Mouse (Mus musculus) liver, postnatal 0 days (tissue): ENCODE measurements at regions not wholly inside any gene's neighbourhood (a gene's known extent, or its start where the extent isn't known, plus 50 kb on each side); places are given as distances from the start of the nearest gene placed in this dataset.

Experiments used
- CTCF ChIP-seq: sonication (generic); IDR thresholded peaks from 2 replicates; pipeline ENCODE4 v1.5.1; 2016; ENCODE audit warnings: antibody characterized with exemption, low read depth
- EP300 ChIP-seq: IDR thresholded peaks from 2 replicates; pipeline ENCODE4 v1.6.1; 2016; ENCODE audit warnings: antibody characterized with exemption, low read depth, mild to moderate bottlenecking

DNA sequence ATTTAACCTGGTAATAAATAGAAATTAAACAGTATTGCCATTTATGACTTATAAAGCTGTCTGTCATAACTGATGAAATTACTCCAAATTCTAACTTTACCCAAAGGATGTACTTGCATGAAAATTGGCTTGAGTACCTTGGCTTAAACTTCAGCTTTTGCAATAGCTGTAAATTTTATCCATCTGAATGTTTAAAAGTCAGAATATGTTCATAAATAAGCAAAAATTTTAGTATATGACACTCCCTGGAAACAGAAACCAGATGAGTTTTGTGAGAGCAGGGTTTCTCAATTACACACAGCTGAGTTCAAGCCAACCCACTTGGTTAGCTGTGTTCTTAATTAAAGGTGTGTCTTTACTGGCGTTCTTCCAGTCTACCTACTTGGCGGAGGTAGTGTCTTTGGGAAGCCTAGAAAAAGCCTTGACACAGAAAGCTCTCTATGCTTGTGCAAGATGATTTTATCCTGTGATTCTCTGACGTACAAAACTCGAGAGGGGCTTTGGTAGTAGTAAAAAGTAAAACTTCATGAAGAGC, 311.4 kb upstream of the Cxadr start:
- TF ChIP-seq CTCF: no peak
- TF ChIP-seq EP300: no peak
